Mouse (Mus musculus) intestine, embryonic 14.5 days (tissue): Measurements from ENCODE around the gene Iqcf1. TPM values are rescaled to one million over a fixed set of nuclear protein-coding genes. Genes with fewer than 3 reads are reported as not detected.

ENCODE experiments used
- ATAC-seq: fragments of 200-750 bp; cut with Nextera tagmentation; replicated peaks from 2 replicates; pipeline ENCODE4 v1.8.0; 2017; ENCODE audit warnings: low read depth, moderate number of reproducible peaks, moderate TSS enrichment, moderate library complexity; ENCODE audit not compliant: low FRiP score, low TSS enrichment
- DNase-seq: peaks from one replicate; pipeline ENCODE4 v3.0.0-alpha.2; 2018; ENCODE audit warnings: low spot score
- H3K27ac ChIP-seq: fragments of 300-500 bp; sonication (generic); 2 replicates; pipeline ENCODE4 v1.5.1; 2014; ENCODE audit warnings: low read depth, mild to moderate bottlenecking, control low read depth
- H3K27me3 ChIP-seq: fragments of 300-500 bp; sonication (generic); replicated peaks from 2 replicates; pipeline ENCODE4 v1.6.1; 2014; ENCODE audit warnings: low read length, control low read depth; ENCODE audit not compliant: control insufficient read depth, insufficient read depth
- H3K36me3 ChIP-seq: fragments of 300-500 bp; sonication (generic); 2 replicates; pipeline ENCODE4 v1.6.1; 2014; ENCODE audit warnings: low read length, control low read depth; ENCODE audit not compliant: control insufficient read depth, insufficient read depth
- H3K4me1 ChIP-seq: fragments of 300-500 bp; sonication (generic); replicated peaks from 2 replicates; pipeline ENCODE4 v1.6.1; 2014; ENCODE audit warnings: low read length, control low read depth, mixed read lengths; ENCODE audit not compliant: control insufficient read depth, insufficient read depth
- H3K4me2 ChIP-seq: fragments of 300-500 bp; sonication (generic); 2 replicates; pipeline ENCODE4 v1.6.1; 2014; ENCODE audit warnings: low read length
- H3K4me3 ChIP-seq: fragments of 300-500 bp; sonication (generic); 2 replicates; pipeline ENCODE4 v1.5.1; 2014; ENCODE audit warnings: low read depth, low read length, control low read depth, mixed read lengths
- H3K9ac ChIP-seq: fragments of 300-500 bp; sonication (generic); 2 replicates; pipeline ENCODE4 v1.6.1; 2014; ENCODE audit warnings: mild to moderate bottlenecking, low read length
- H3K9me3 ChIP-seq: fragments of 300-500 bp; sonication (generic); 2 replicates; pipeline ENCODE4 v1.6.1; 2016; ENCODE audit warnings: low read length, control low read depth; ENCODE audit not compliant: control insufficient read depth
- WGBS: fragments of 180-500 bp; shearing (Covaris S2); extraction: QIAGEN DNeasy Blood & Tissue Kit; methylation state at CpG from one replicate; pipeline ENCODE4 v1.1.7; 2014; 5-methylcytosine and 5-hydroxymethylcytosine counted together
- polyA plus RNA-seq: library from polyadenylated mRNA; unstranded; fragments of >200 nt; fragmentation: Nextera tagmentation; extraction: Ambion mirVana; gene quantifications from 2 replicates; pipeline ENCODE4 v1.2.1, GENCODE M21; 2014

Iqcf1 gene
- not detected in 2 replicates for polyA plus RNA-seq

DNA sequence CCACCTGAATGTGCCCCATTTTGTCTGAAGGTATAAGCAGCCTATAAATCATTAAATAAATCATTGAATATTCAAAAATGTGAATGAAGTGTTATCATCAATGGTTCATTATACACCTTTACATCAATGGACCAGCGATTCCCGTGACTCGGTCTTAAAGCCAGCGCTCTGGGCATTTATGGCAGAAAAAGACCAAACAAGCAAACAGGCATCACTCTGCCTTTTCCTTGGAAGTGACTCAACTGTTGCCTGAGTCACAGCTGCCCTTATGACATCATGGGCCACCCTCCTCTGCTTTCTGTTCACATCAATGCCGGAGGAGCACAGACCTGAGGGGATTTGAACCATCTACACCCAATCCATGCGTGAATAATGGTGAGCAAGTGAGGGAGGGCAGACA, at the start of gene Iqcf1:
TSS of gene Iqcf1 (plus strand) at position 301 of the 400 bp plus-strand sequence.
- no peak for ATAC-seq
- H3K4me3 ChIP-seq, result no peak within 1 kb of the TSS
- H3K27me3 ChIP-seq, result no peaks in the 10 kb centered on the region
- no peak for DNase-seq
- no peaks in the 10 kb centered on the region for H3K4me1 ChIP-seq
- no peak within 1 kb of the TSS for H3K9ac ChIP-seq
- H3K27ac ChIP-seq, result no peak within 1 kb of the TSS
- H3K9me3 ChIP-seq, result no peaks in the 10 kb centered on the region
- H3K36me3 ChIP-seq, result no peaks in the 10 kb centered on the region
- 93% methylated on average over 6 of the region's 6 CpGs for WGBS
- no peak within 1 kb of the TSS for H3K4me2 ChIP-seq

DNA sequence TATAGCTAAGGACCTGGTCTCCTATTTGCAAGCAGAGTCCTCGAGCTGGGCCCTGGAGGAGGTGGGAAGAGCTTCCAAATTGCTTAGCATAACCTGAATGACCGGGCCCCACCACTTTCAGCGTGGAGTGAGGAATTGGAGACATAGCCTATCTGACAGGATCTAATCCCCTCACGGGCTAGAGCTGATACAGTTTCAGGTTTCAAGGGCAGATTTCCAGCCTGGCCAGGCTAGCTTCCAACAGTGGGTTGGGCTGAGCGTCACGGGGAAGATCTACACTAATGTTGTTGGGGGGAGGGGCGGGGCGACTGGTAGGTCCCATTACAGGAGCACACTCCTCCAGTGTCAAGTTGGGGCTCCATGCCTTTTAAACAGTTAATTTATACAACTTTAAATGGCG, 49.1 kb upstream of the Iqcf1 start:
- H3K27me3 ChIP-seq, result no peaks in the 10 kb centered on the region
- peak overlapping the region; percentile 7; the same call in 1 of the 2 replicates for H3K4me2 ChIP-seq
- peaks cover 68% of the 10 kb centered on the region for H3K4me1 ChIP-seq
- DNase-seq, result no peak
- no peaks in the 10 kb centered on the region for H3K9me3 ChIP-seq
- no peak overlapping the region for H3K9ac ChIP-seq
- 10% methylated on average over 9 of the region's 9 CpGs for WGBS
- no peak for ATAC-seq
- no peak overlapping the region for H3K4me3 ChIP-seq
- no peaks in the 10 kb centered on the region for H3K36me3 ChIP-seq
- H3K27ac ChIP-seq, result peak overlapping the region; percentile 8; the same call in 1 of the 2 replicates

DNA sequence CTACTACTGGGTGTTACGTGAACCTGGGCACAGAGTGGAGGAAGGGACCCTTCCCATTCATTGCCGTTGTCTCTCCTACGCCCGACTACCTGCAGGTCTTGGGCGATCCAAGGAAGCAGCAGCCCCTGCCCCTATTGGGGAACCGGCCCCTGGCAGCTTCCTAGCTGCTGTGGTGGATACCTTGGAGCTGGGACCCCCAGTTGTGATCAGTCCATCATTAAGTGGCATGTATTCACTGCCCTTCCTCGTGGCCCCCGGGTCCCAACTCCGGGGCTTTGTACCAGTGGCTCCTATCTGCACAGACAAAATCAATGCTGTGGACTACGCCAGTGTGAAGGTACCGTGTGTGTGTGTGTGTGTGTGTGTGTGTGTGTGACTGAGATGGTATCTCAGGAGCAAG, 48.5 kb upstream of the Iqcf1 start:
- Histone ChIP-seq H3K27me3 (no peaks in the 10 kb centered on the region), H3K4me1 (peaks cover 69% of the 10 kb centered on the region), H3K36me3 (0 out of 2 replicates have a peak, but pooled peaks cover 2% of the 10 kb centered on the region), H3K9ac (no peak overlapping the region), H3K4me3 (no peak overlapping the region), H3K4me2 (no peak overlapping the region; the same call in 1 of the 2 replicates), H3K9me3 (no peaks in the 10 kb centered on the region), H3K27ac (peak overlapping the region; percentile 13; the same call in 1 of the 2 replicates)
- DNase-seq (no peak), ATAC-seq (no peak)
- WGBS, result 61% methylated on average over 11 of the region's 11 CpGs

DNA sequence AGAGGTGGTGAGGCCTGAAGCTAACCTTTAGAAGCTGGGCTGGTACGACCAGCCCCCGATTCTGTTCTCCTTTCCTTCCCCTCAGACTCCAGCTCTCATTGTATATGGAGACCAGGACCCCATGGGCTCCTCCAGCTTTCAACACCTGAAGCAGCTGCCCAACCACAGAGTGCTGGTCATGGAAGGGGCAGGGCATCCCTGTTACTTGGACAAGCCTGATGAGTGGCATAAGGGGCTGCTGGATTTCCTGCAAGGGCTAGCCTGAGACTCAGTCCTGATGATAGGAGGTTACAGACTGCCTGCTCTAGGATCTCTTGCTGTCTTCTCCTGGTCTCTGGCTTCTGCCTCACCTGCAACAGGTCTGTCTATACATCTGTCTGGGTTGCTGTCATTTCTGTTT, 47.9 kb upstream of the Iqcf1 start:
- H3K27me3 ChIP-seq, result no peaks in the 10 kb centered on the region
- ATAC-seq (no peak), DNase-seq (no peak)
- no peak overlapping the region for H3K27ac ChIP-seq
- H3K9ac ChIP-seq, result no peak overlapping the region
- H3K4me3 ChIP-seq, result no peak overlapping the region
- no peak overlapping the region for H3K4me2 ChIP-seq
- 36% methylated on average over 2 of the region's 2 CpGs for WGBS
- 0 out of 2 replicates have a peak, but pooled peaks cover 4% of the 10 kb centered on the region for H3K36me3 ChIP-seq
- no peaks in the 10 kb centered on the region for H3K9me3 ChIP-seq
- H3K4me1 ChIP-seq, result peaks cover 69% of the 10 kb centered on the region

DNA sequence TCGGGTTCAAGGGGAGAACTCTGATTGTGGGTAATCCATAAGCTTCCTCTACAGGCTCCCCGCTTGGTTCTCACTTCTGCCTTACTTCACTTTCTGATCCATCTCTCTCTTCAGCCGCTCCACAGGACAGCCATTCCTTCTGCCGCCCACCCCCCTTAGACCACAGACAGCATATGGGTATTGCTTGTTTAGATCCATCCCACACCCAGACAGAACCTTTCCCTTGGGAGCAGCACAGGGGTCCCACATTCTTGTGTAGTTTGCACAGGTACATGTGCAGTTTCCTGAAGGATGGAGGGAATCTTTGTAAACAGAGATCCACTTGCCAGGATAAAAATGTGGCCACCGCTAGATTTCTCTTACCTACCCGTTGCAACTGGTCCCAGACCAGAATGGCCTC, 47.4 kb upstream of the Iqcf1 start:
- Histone ChIP-seq H3K9me3 (no peaks in the 10 kb centered on the region), H3K9ac (no peak overlapping the region), H3K4me1 (peaks cover 71% of the 10 kb centered on the region), H3K4me2 (peak overlapping the region; percentile 81), H3K27ac (no peak overlapping the region), H3K36me3 (0 out of 2 replicates have a peak, but pooled peaks cover 5% of the 10 kb centered on the region), H3K4me3 (no peak overlapping the region), H3K27me3 (no peaks in the 10 kb centered on the region)
- DNase-seq, result no peak
- no peak for ATAC-seq
- WGBS, result 43% methylated on average over 6 of the region's 6 CpGs

DNA sequence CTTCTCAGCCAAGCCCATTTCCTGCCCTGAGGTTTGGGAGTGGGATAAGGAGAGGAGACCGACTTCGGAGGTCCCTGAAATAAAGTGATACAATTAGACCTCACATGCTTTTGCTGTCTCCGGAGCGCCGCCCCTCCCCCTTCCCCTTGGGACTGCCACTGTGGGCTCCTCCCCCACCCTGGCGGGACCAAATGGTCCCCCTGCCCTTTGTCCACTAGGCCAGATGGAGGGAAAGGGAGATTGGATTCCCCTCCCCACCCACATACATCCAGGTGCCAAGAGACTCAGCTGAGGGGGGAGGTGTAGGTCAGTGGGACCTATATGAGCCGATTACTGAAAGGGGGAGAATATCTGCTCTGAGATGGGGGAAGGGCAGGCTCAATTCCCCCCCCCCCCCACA, 46.9 kb upstream of the Iqcf1 start:
- Histone ChIP-seq H3K4me1 (peaks cover 70% of the 10 kb centered on the region), H3K4me2 (peak overlapping the region; percentile 81), H3K36me3 (0 out of 2 replicates have a peak, but pooled peaks cover 9% of the 10 kb centered on the region), H3K27me3 (no peaks in the 10 kb centered on the region), H3K9ac (peak overlapping the region; percentile 63; the same call in 1 of the 2 replicates), H3K4me3 (peak overlapping the region; percentile 67), H3K9me3 (no peaks in the 10 kb centered on the region), H3K27ac (peak overlapping the region; percentile 78; the same call in 1 of the 2 replicates)
- DNase-seq (no peak), ATAC-seq (no peak)
- WGBS, result 4% methylated on average over 7 of the region's 7 CpGs

DNA sequence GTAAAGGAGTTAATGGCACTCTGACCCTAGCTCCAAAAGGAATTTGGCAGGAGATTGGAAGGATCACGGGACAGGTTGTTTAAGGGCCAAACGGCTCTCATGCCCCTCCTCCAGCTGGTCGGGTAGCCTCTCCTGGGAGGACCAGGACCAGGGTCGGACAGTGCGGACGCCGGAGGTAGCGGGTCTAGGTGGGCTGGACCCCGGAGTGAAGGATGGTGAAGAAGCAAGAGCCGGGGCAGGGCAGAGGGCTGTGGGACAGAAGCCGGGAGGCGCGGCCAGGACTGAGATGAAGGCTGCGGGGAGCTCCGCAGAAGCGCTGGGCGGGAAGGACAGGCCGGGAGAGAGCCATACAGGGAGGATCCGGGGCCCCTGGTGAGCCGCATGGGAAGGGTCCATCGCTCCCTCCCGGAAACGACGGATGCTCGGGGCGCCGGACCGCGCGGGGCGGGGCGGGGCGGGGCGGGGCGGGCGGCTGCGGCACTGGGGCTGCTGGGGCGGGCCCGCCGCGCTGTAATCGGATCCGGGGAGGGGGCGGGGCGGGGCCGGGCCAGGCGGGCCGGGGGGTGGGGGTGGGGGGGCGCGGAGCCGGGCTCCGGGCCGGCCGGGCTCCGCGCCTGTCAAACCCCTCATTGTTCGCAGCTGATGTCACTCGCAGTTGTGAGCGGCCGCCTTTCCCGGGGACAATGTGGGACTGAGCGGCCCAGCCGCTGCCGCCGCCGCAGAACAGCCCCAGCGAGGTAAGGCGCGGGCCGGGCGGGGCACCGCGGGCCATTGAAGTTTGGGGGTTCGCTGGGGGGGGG, 46.3 kb upstream of the Iqcf1 start, which contains the start of gene Pcbp4:
TSS of gene Pcbp4 (plus strand) at position 21 of the 800 bp plus-strand sequence.
- ATAC-seq (peak; percentile 77), DNase-seq (peak; percentile 89)
- Histone ChIP-seq H3K9me3 (no peaks in the 10 kb centered on the region), H3K36me3 (0 out of 2 replicates have a peak, but pooled peaks cover 9% of the 10 kb centered on the region), H3K4me2 (peak within 1 kb of the TSS; percentile 81), H3K4me3 (peak within 1 kb of the TSS; percentile 67), H3K27me3 (no peaks in the 10 kb centered on the region), H3K9ac (peak within 1 kb of the TSS; percentile 71), H3K27ac (peak within 1 kb of the TSS; percentile 78), H3K4me1 (peaks cover 66% of the 10 kb centered on the region)
- under 1% methylated on average over 39 of the region's 74 CpGs for WGBS

DNA sequence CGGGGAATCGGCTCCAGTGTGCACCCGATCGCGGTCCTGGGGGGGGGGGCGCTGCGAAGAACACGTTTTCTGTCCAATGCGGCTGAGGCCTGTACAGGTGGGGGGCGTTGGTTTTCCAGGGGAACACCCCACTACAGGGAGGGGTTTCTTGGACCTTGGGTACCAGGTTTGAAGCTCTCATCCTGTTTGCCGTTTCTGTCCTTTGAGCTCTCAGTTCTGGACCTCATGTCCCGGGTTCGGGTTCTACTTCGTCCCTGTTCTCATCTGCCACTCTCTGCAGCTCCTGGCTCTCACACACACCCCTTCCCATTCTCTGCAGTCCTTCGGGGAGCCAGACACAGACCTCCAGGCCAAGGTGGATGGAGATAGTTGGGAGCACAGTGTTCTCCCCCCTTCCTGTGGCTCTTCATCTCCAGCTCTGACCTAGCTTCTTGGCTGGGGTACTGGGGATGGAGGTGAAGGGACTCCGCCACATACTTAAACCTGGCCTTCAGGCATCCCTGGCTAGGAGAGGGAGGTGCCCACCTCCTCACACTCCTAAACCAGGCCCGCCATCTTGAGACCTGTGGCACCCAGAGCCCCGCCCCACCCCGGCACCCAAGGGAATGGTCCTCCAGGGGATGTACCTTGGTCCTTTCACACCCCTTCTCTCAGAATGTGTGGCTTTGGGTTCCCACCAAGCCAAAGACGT, 45.6 kb upstream of the Iqcf1 start:
- peak overlapping the region; percentile 71 for H3K9ac ChIP-seq
- H3K4me1 ChIP-seq, result peaks cover 62% of the 10 kb centered on the region
- WGBS, result 2% methylated on average over 18 of the region's 20 CpGs
- H3K4me2 ChIP-seq, result peak overlapping the region; percentile 81
- H3K9me3 ChIP-seq, result no peaks in the 10 kb centered on the region
- peak overlapping the region; percentile 78 for H3K27ac ChIP-seq
- H3K36me3 ChIP-seq, result 0 out of 2 replicates have a peak, but pooled peaks cover 9% of the 10 kb centered on the region
- DNase-seq (no peak), ATAC-seq (peak; percentile 6)
- no peaks in the 10 kb centered on the region for H3K27me3 ChIP-seq
- H3K4me3 ChIP-seq, result peak overlapping the region; percentile 67
